Mouse (Mus musculus) neural tube, embryonic 10.5 days (tissue): ENCODE measurements around the gene 6030468B19Rik.
"Not testable (repeated sequence)": the region's sequence is repeated elsewhere in the genome, so short reads cannot be mapped to it uniquely, and the experiment has no call there.

ENCODE experiments used
- DNase-seq: peaks from one replicate; pipeline ENCODE4 v3.0.0-alpha.2; 2017; ENCODE audit warnings: low spot score; ENCODE audit errors: extremely low spot score

6030468B19Rik gene

GRCm38 (mm10) chr11:117778851-117779433 lies 18.5 kb upstream of the 6030468B19Rik start:
- peak; percentile 43 for DNase-seq

- DNase-seq = peak; percentile 80
These were observed 17.8 kb upstream of the 6030468B19Rik start for GRCm38 (mm10) chr11:117779434-117780198.

GRCm38 (mm10) chr11:117780199-117780515 lies 17.3 kb upstream of the 6030468B19Rik start:
- no peak for DNase-seq

- peak; percentile 71 for DNase-seq
These were observed 16.8 kb upstream of the 6030468B19Rik start for GRCm38 (mm10) chr11:117780582-117781111.

- DNase-seq = peak; percentile 38
These were observed 16.1 kb upstream of the 6030468B19Rik start for GRCm38 (mm10) chr11:117781199-117781821.

- DNase-seq = no peak
These were observed 15.3 kb upstream of the 6030468B19Rik start, which contains the start of the genes Tmc8 and Tmc6 for GRCm38 (mm10) chr11:117781993-117782704. Gene Tmc8 (plus strand): TSS chr11:117782076. Gene Tmc6 (minus strand): TSS chr11:117782198.

- no peak for DNase-seq
These were observed 14.8 kb upstream of the 6030468B19Rik start for GRCm38 (mm10) chr11:117782705-117783034.

GRCm38 (mm10) chr11:117783089-117783488 lies 14.4 kb upstream of the 6030468B19Rik start:
- peak; percentile 82 for DNase-seq

- peak; percentile 32 for DNase-seq
These were observed 13.7 kb upstream of the 6030468B19Rik start for GRCm38 (mm10) chr11:117783683-117784309.

GRCm38 (mm10) chr11:117786294-117786693 lies 11.2 kb upstream of the 6030468B19Rik start:
- peak; percentile 54 for DNase-seq

- DNase-seq = not testable (repeated sequence)
These were observed 9.0 kb upstream of the 6030468B19Rik start for GRCm38 (mm10) chr11:117788481-117788880.

GRCm38 (mm10) chr11:117790286-117790685 lies 7.2 kb upstream of the 6030468B19Rik start:
- DNase-seq = peak; percentile 77

- DNase-seq = peak; percentile 22
These were observed 6.6 kb upstream of the 6030468B19Rik start for GRCm38 (mm10) chr11:117790703-117791440.

- no peak for DNase-seq
These were observed 6.1 kb upstream of the 6030468B19Rik start for GRCm38 (mm10) chr11:117791441-117791761.

GRCm38 (mm10) chr11:117792281-117792888 lies 5.1 kb upstream of the 6030468B19Rik start:
- DNase-seq = peak; percentile 40

GRCm38 (mm10) chr11:117794035-117794551 lies 3.4 kb upstream of the 6030468B19Rik start:
- DNase-seq = no peak

GRCm38 (mm10) chr11:117796954-117797353 lies 506 bp upstream of the 6030468B19Rik start:
- no peak for DNase-seq

GRCm38 (mm10) chr11:117798160-117798541 lies 691 bp downstream of the 6030468B19Rik start:
- no peak for DNase-seq

GRCm38 (mm10) chr11:117799174-117799573 lies 1.7 kb downstream of the 6030468B19Rik start:
- no peak for DNase-seq

- no peak for DNase-seq
These were observed 2.6 kb downstream of the 6030468B19Rik start for GRCm38 (mm10) chr11:117800038-117800437.
